In genomic region chr11:9481511-9481910, GRCm38 (mm10) we compare ENCODE assay signal across 9 mouse cellular contexts.
DNase-seq lines count a peak whose midpoint lies in the region; TF ChIP-seq lines count a peak whose summit lies in the region.
"Had no signal": no experiment of that assay in that cellular context is flagged by ENCODE, and none has a peak within 500 bp of the region (broad histone marks: within the 10 kb centered on the region; RNA-seq: fewer than 3 reads in every experiment).

No protein-coding gene starts in this region.

- peak; percentile 9 for DNase-seq in kidney, adult 18-20 months
- no peak for DNase-seq in kidney, adult 11 months
- DNase-seq in cerebellum, postnatal 14 days, result peak; percentile 64 to 69
- DNase-seq in heart, postnatal 14 days, result peak; percentile 2 to 27
- peak; percentile 13 to 39 for DNase-seq in layer of hippocampus, adult 2 months (ENCODE audit: low spot score in 2 of 2)
- DNase-seq in lung, postnatal 36 days, result peak; percentile 50
- peak; percentile 0 for DNase-seq in splenic B cell, adult 2 months (ENCODE audit: low read depth, low spot score)
- DNase-seq in ovary, postnatal 36 days (ENCODE audit: low spot score), result no peak

- intact Hi-C loops in heart, postnatal 14 days (cut with DNase I), result loop anchor here (5.0 kb wide), 1 partner anchor 1651 kb away; no protein-coding TSS in a partner anchor

- no peaks in the 10 kb centered on the region for H3K27me3 ChIP-seq in splenic B cell, adult 2 months (ENCODE audit: control insufficient read depth, insufficient read depth, low read length, poor library complexity, severe bottlenecking)
- H3K27me3 ChIP-seq: limb, embryonic 12.5 days had no signal

- peak; percentile 86 for TF ChIP-seq CTCF in layer of hippocampus, adult 2 months (conservative IDR thresholded peaks at IDR 0.05)

- H3K27ac ChIP-seq in layer of hippocampus, adult 2 months, result no peak overlapping the region
- H3K27ac ChIP-seq: limb, embryonic 12.5 days had no signal

- no peak overlapping the region for H3K4me3 ChIP-seq in layer of hippocampus, adult 2 months
- H3K4me3 ChIP-seq: limb, embryonic 12.5 days had no signal

- no peaks in the 10 kb centered on the region for H3K36me3 ChIP-seq in splenic B cell, adult 2 months (ENCODE audit: control insufficient read depth, insufficient read depth, low read length, poor library complexity, severe bottlenecking)
- H3K36me3 ChIP-seq: limb, embryonic 12.5 days had no signal

Comparison
In these comparisons a context has a peak if more than half of its experiments do, and no peak if none do; other contexts are left out.
1. DNase-seq: peak in kidney, adult 18-20 months (single experiment), cerebellum, postnatal 14 days (2 of 2), heart, postnatal 14 days (2 of 2), layer of hippocampus, adult 2 months (2 of 2), lung, postnatal 36 days (single experiment) and splenic B cell, adult 2 months (single experiment); none in kidney, adult 11 months (single experiment) and ovary, postnatal 36 days (single experiment).